Mouse (Mus musculus): ENCODE data around the gene C1qtnf6. TPM values are rescaled to one million over a fixed set of nuclear protein-coding genes. Genes with fewer than 3 reads are reported as not detected.

The C1qtnf6 gene
- polyA plus RNA-seq, 1 experiment from 2014 or later, result 40.7 TPM

- Histone ChIP-seq H3K4me3 (ENCODE audit: low read depth, low read length) (no peak overlapping the region), H3K27me3 (ENCODE audit: insufficient read depth, low read length) (no peaks in the 10 kb centered on the region), H3K36me3 (ENCODE audit: insufficient read depth) (no peaks in the 10 kb centered on the region), H3K27ac (ENCODE audit: low read depth) (no peak overlapping the region), H3K9ac (no peak overlapping the region), H3K9me3 (ENCODE audit: low read depth, low read length) (no peaks in the 10 kb centered on the region), H3K4me2 (no peak overlapping the region), H3K4me1 (ENCODE audit: insufficient read depth) (no peaks in the 10 kb centered on the region)
- DNase-seq (no peak), ATAC-seq (ENCODE audit: insufficient read depth) (no peak)
- no peak for TF ChIP-seq CTCF (IDR thresholded peaks at IDR 0.05; ENCODE audit: low read depth)
- 62% methylated on average over 9 of the region's 9 CpGs for WGBS
These were observed 36.4 kb upstream of the C1qtnf6 start for GRCm38 (mm10) chr15:78567608-78568120.

GRCm38 (mm10) chr15:78564764-78565435 lies 33.7 kb upstream of the C1qtnf6 start:
- H3K4me2 ChIP-seq, result no peak overlapping the region
- no peaks in the 10 kb centered on the region for H3K27me3 ChIP-seq (ENCODE audit: insufficient read depth, low read length)
- H3K27ac ChIP-seq (ENCODE audit: low read depth), result no peak overlapping the region
- ATAC-seq (ENCODE audit: insufficient read depth), result no peak
- no peaks in the 10 kb centered on the region for H3K4me1 ChIP-seq (ENCODE audit: insufficient read depth)
- 54% methylated on average over 11 of the region's 11 CpGs for WGBS
- DNase-seq, result no peak
- no peak overlapping the region for H3K9ac ChIP-seq
- no peaks in the 10 kb centered on the region for H3K9me3 ChIP-seq (ENCODE audit: low read depth, low read length)
- no peaks in the 10 kb centered on the region for H3K36me3 ChIP-seq (ENCODE audit: insufficient read depth)
- no peak for TF ChIP-seq CTCF (IDR thresholded peaks at IDR 0.05; ENCODE audit: low read depth)
- no peak overlapping the region for H3K4me3 ChIP-seq (ENCODE audit: low read depth, low read length)

- Histone ChIP-seq H3K4me1 (ENCODE audit: insufficient read depth) (no peaks in the 10 kb centered on the region), H3K36me3 (ENCODE audit: insufficient read depth) (no peaks in the 10 kb centered on the region), H3K27me3 (ENCODE audit: insufficient read depth, low read length) (no peaks in the 10 kb centered on the region), H3K9ac (no peak overlapping the region), H3K9me3 (ENCODE audit: low read depth, low read length) (no peaks in the 10 kb centered on the region), H3K4me2 (no peak overlapping the region), H3K4me3 (ENCODE audit: low read depth, low read length) (no peak overlapping the region), H3K27ac (ENCODE audit: low read depth) (no peak overlapping the region)
- 73% methylated on average over 5 of the region's 5 CpGs for WGBS
- DNase-seq, result no peak
- TF ChIP-seq CTCF (IDR thresholded peaks at IDR 0.05; ENCODE audit: low read depth), result no peak
- ATAC-seq (ENCODE audit: insufficient read depth), result no peak
These were observed 32.7 kb upstream of the C1qtnf6 start for GRCm38 (mm10) chr15:78563937-78564336.

GRCm38 (mm10) chr15:78563344-78563743 lies 32.1 kb upstream of the C1qtnf6 start:
- DNase-seq, result no peak
- H3K9me3 ChIP-seq (ENCODE audit: low read depth, low read length), result no peaks in the 10 kb centered on the region
- no peaks in the 10 kb centered on the region for H3K36me3 ChIP-seq (ENCODE audit: insufficient read depth)
- WGBS, result 93% methylated on average over 3 of the region's 3 CpGs
- no peak overlapping the region for H3K4me2 ChIP-seq
- H3K4me1 ChIP-seq (ENCODE audit: insufficient read depth), result no peaks in the 10 kb centered on the region
- no peak overlapping the region for H3K4me3 ChIP-seq (ENCODE audit: low read depth, low read length)
- no peak for TF ChIP-seq CTCF (IDR thresholded peaks at IDR 0.05; ENCODE audit: low read depth)
- H3K9ac ChIP-seq, result no peak overlapping the region; the same call in 1 of the 2 replicates
- no peak overlapping the region for H3K27ac ChIP-seq (ENCODE audit: low read depth)
- H3K27me3 ChIP-seq (ENCODE audit: insufficient read depth, low read length), result no peaks in the 10 kb centered on the region
- no peak for ATAC-seq (ENCODE audit: insufficient read depth)

- 57% methylated on average over 11 of the region's 11 CpGs for WGBS
- no peaks in the 10 kb centered on the region for H3K36me3 ChIP-seq (ENCODE audit: insufficient read depth)
- TF ChIP-seq CTCF (IDR thresholded peaks at IDR 0.05; ENCODE audit: low read depth), result no peak
These were observed 28.1 kb upstream of the C1qtnf6 start for GRCm38 (mm10) chr15:78559141-78559979.

GRCm38 (mm10) chr15:78557693-78558535 lies 26.7 kb upstream of the C1qtnf6 start:
- no peak overlapping the region for H3K9ac ChIP-seq
- H3K4me3 ChIP-seq (ENCODE audit: low read depth, low read length), result no peak overlapping the region
- no peaks in the 10 kb centered on the region for H3K27me3 ChIP-seq (ENCODE audit: insufficient read depth, low read length)
- no peaks in the 10 kb centered on the region; the same call in 1 of the 2 replicates for H3K9me3 ChIP-seq (ENCODE audit: low read depth, low read length)
- DNase-seq, result no peak
- 43% methylated on average over 10 of the region's 10 CpGs for WGBS
- no peaks in the 10 kb centered on the region for H3K4me1 ChIP-seq (ENCODE audit: insufficient read depth)
- ATAC-seq (ENCODE audit: insufficient read depth), result no peak
- no peak overlapping the region for H3K4me2 ChIP-seq
- no peaks in the 10 kb centered on the region for H3K36me3 ChIP-seq (ENCODE audit: insufficient read depth)
- H3K27ac ChIP-seq (ENCODE audit: low read depth), result no peak overlapping the region
- TF ChIP-seq CTCF (IDR thresholded peaks at IDR 0.05; ENCODE audit: low read depth), result no peak

More at GRCm38 (mm10) chr15:78559141-78559979, 28.1 kb upstream of the C1qtnf6 start:
- no peak for ATAC-seq (ENCODE audit: insufficient read depth)
- H3K27me3 ChIP-seq (ENCODE audit: insufficient read depth, low read length), result no peaks in the 10 kb centered on the region
- H3K9ac ChIP-seq, result no peak overlapping the region
- no peak overlapping the region for H3K27ac ChIP-seq (ENCODE audit: low read depth)
- no peak overlapping the region for H3K4me2 ChIP-seq
- no peak overlapping the region for H3K4me3 ChIP-seq (ENCODE audit: low read depth, low read length)
- H3K9me3 ChIP-seq (ENCODE audit: low read depth, low read length), result no peaks in the 10 kb centered on the region
- no peaks in the 10 kb centered on the region for H3K4me1 ChIP-seq (ENCODE audit: insufficient read depth)
- DNase-seq, result no peak

Data from lung, embryonic 14.5 days (tissue).